Mouse (Mus musculus) skeletal muscle tissue, adult 2 months (tissue): ENCODE results near the gene B4galt5.
A peak's percentile ranks its signal among the peaks of the same experiment; 100 is the strongest.

ENCODE experiments used
- DNase-seq: peaks from one replicate; pipeline ENCODE4 v3.0.0-alpha.2; 2012; ENCODE audit warnings: low read depth, low spot score

B4galt5 gene

GRCm38 (mm10) chr2:167363272-167364045 lies 14.5 kb upstream of the B4galt5 start:
- no peak for DNase-seq

GRCm38 (mm10) chr2:167358499-167358898 lies 9.5 kb upstream of the B4galt5 start:
- no peak for DNase-seq

GRCm38 (mm10) chr2:167356885-167357284 lies 7.9 kb upstream of the B4galt5 start:
- DNase-seq = no peak

- no peak for DNase-seq
These were observed 5.7 kb upstream of the B4galt5 start for GRCm38 (mm10) chr2:167354611-167355165.

- DNase-seq = no peak
These were observed 5.1 kb upstream of the B4galt5 start for GRCm38 (mm10) chr2:167354046-167354445.

- DNase-seq = no peak
These were observed 3.5 kb upstream of the B4galt5 start for GRCm38 (mm10) chr2:167352496-167352895.

GRCm38 (mm10) chr2:167351371-167351951 lies 2.5 kb upstream of the B4galt5 start:
- DNase-seq = no peak

GRCm38 (mm10) chr2:167350126-167350650 lies 1.2 kb upstream of the B4galt5 start:
- no peak for DNase-seq

GRCm38 (mm10) chr2:167349283-167349936 lies 427 bp upstream of the B4galt5 start:
- peak; percentile 94 for DNase-seq

- no peak for DNase-seq
These were observed 1.0 kb downstream of the B4galt5 start for GRCm38 (mm10) chr2:167347991-167348375.

- no peak for DNase-seq
These were observed 1.6 kb downstream of the B4galt5 start for GRCm38 (mm10) chr2:167347361-167347760.

- DNase-seq = no peak
These were observed 3.3 kb downstream of the B4galt5 start for GRCm38 (mm10) chr2:167345508-167346164.

- no peak for DNase-seq
These were observed 4.0 kb downstream of the B4galt5 start for GRCm38 (mm10) chr2:167344871-167345507.

- no peak for DNase-seq
These were observed 5.4 kb downstream of the B4galt5 start for GRCm38 (mm10) chr2:167343369-167344140.

GRCm38 (mm10) chr2:167342876-167343275 lies 6.1 kb downstream of the B4galt5 start:
- DNase-seq = no peak

- DNase-seq = no peak
These were observed 11.4 kb downstream of the B4galt5 start for GRCm38 (mm10) chr2:167337580-167337979.

GRCm38 (mm10) chr2:167337214-167337512 lies 11.8 kb downstream of the B4galt5 start:
- DNase-seq = no peak

GRCm38 (mm10) chr2:167336384-167337213 lies 12.4 kb downstream of the B4galt5 start:
- peak; percentile 78 for DNase-seq

- no peak for DNase-seq
These were observed 13.9 kb downstream of the B4galt5 start for GRCm38 (mm10) chr2:167335066-167335465.

- DNase-seq = no peak
These were observed 14.7 kb downstream of the B4galt5 start for GRCm38 (mm10) chr2:167334312-167334711.
